Mouse (Mus musculus) G1E (cell line): ENCODE data around the gene Lrrc26. TPM values are rescaled to one million over a fixed set of nuclear protein-coding genes. Genes with fewer than 3 reads are reported as not detected.

Experiments
- ATAC-seq: 2 replicates; pipeline ENCODE4 v1.8.0; 2016; ENCODE audit warnings: mild to moderate bottlenecking; ENCODE audit not compliant: insufficient number of reproducible peaks, poor library complexity, low FRiP score, severe bottlenecking; ENCODE audit errors: extremely low read depth
- DNase-seq: peaks from one replicate; pipeline ENCODE4 v3.0.0; 2012; ENCODE audit warnings: low spot score
- H3K27me3 ChIP-seq: 2 replicates; pipeline ENCODE4 v1.6.1; 2012; ENCODE audit warnings: mild to moderate bottlenecking, low read length, inconsistent platforms; ENCODE audit not compliant: insufficient read depth
- H3K36me3 ChIP-seq: replicated peaks from 2 replicates; pipeline ENCODE3; 2012; ENCODE audit warnings: mild to moderate bottlenecking, inconsistent platforms
- H3K4me1 ChIP-seq: 2 replicates; pipeline ENCODE4 v1.6.1; 2012; ENCODE audit warnings: low read depth, low read length, inconsistent platforms, mixed read lengths; ENCODE audit not compliant: insufficient read depth
- H3K4me3 ChIP-seq: 2 replicates; pipeline ENCODE4 v1.5.1; 2012; ENCODE audit warnings: low read depth, mild to moderate bottlenecking, inconsistent platforms, low read length, moderate library complexity, mixed read lengths
- H3K9me3 ChIP-seq: replicated peaks from 2 replicates; pipeline ENCODE4 v1.6.1; 2012; ENCODE audit warnings: inconsistent platforms
- CTCF ChIP-seq: IDR thresholded peaks from 2 replicates; pipeline ENCODE4 v1.5.1; 2012; ENCODE audit warnings: low read depth, low read length, inconsistent platforms, mixed read lengths
- GATA1 ChIP-seq: IDR thresholded peaks from 2 replicates; pipeline ENCODE4 v1.6.1; 2012; ENCODE audit warnings: borderline replicate concordance, low read length, inconsistent platforms, mixed read lengths
- GATA2 ChIP-seq: IDR thresholded peaks from 2 replicates; pipeline ENCODE4 v1.6.1; 2012; ENCODE audit warnings: low read depth, low read length, inconsistent platforms, borderline replicate concordance
- POLR2AphosphoS5 ChIP-seq: IDR thresholded peaks from 2 replicates; pipeline ENCODE4 v1.6.1; 2012; ENCODE audit warnings: low read depth, low read length, inconsistent platforms; ENCODE audit not compliant: insufficient replicate concordance
- TAL1 ChIP-seq: conservative IDR thresholded peaks from 2 replicates; pipeline ENCODE4 v1.6.1; 2012; ENCODE audit warnings: low read depth, low read length, inconsistent platforms, mixed read lengths
- polyA plus RNA-seq: library from polyadenylated mRNA; stranded (reverse); fragments of >175 nt; gene quantifications from 2 replicates; pipeline ENCODE4 v1.2.3, GENCODE M21; 2012
- total RNA-seq, 2 experiments: library from RNA; stranded (forward) in 1 of 2; stranded (reverse) in 1 of 2; fragments of 200-1000 nt in 1 of 2; fragments of >200 nt in 1 of 2; fragmentation: Nextera tagmentation in 1 of 2; gene quantifications; 2 replicates each; pipeline ENCODE4 v1.2.3; 2014 to 2017

Lrrc26 gene
- total RNA-seq (2014; fragmentation: Nextera tagmentation) (not detected in 2 replicates), total RNA-seq (2017) (not detected in 2 replicates), polyA plus RNA-seq (not detected in 2 replicates)

DNA sequence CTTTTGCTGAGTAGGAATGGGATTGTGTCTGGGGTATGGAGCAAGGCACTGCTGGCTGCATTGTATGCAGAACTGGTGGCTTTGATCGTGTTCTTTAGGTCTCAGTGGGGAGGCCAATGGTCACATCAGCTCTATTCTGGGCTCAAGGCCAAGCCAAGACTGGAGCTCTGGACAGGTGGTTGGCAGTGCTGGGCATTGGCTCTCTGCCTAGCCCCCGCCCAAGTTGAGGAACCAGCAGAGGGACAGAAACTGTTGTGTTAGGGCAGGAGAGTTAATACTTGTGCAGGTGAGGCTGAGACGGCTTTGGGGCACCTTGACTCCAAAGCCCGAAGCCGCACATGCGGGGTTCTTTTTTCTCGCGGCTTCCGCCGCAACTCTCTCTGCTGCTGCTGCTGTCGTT is at the start of gene Lrrc26:
TSS of gene Lrrc26 (plus strand) at position 265 of the 400 bp plus-strand sequence.
- Histone ChIP-seq H3K9me3 (no peaks in the 10 kb centered on the region), H3K36me3 (peaks cover 24% of the 10 kb centered on the region), H3K27me3 (peaks cover 57% of the 10 kb centered on the region), H3K4me1 (peaks cover 26% of the 10 kb centered on the region), H3K4me3 (peak within 1 kb of the TSS; percentile 20; the same call in 1 of the 2 replicates)
- no peak for TF ChIP-seq GATA1
- no peak for TF ChIP-seq POLR2AphosphoS5
- TF ChIP-seq GATA2: no peak
- no peak for TF ChIP-seq CTCF
- no peak for TF ChIP-seq TAL1
- DNase-seq: no peak
- no peak for ATAC-seq

DNA sequence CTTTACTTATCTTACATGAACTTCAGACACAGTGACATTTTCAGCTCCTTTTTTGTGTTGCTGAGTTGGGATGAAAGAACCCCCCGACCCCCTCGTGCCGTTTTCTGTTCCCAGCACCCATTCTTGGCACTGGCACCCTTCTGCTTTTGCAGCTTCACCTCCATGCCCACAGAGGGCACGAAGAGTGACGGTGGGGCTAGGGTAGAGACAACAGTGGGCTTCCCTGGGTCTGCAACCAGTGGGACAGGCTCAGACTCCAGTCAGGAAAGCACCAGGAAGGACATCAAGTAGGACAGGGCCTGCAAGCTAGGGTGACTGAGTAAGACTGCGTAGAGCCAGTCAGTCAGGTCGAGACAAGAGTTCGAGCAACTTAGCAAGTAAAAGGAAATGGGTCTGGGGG is 49.4 kb upstream of the Lrrc26 start:
- no peak overlapping the region; the same call in 1 of the 2 replicates for H3K4me3 ChIP-seq
- ATAC-seq (no peak), DNase-seq (no peak)
- peaks cover 51% of the 10 kb centered on the region for H3K27me3 ChIP-seq
- peaks cover 87% of the 10 kb centered on the region for H3K4me1 ChIP-seq
- TF ChIP-seq CTCF (no peak), POLR2AphosphoS5 (no peak), GATA2 (no peak)
- H3K9me3 ChIP-seq: no peaks in the 10 kb centered on the region
- peaks cover 23% of the 10 kb centered on the region for H3K36me3 ChIP-seq

DNA sequence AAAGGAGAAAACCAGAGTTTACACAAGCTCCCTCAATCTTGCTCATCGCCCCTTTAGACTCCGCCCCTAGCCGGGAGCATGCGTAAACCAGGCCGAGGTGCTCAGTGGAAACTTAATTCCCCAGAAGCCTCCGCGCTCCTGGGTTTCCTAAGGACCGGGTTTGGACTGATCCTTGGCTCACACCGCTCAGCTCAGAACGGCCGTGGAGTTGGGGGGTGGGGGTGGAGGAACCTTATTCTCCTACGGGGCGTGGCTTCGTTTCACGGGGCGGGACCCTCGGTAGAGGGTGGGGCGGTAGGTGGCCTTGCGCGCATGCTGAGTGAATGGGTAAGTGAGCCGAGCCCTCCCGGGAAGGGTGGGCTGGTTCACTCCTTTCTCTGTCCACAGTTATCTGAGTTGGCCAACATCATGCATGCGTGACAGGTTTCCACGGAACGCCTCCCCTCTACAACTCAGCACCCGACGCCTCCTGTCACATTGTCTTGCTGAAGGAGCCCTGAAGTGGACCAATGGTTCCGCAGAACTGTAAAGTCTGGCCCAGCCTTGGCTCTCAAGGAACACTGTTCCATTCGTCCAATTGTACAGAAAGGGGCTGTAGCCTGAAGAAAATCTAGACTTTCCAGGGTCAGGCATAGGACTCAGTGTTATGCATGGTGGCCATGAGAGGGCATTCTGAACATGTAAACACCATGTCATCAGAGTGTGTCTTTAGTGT is 48.8 kb upstream of the Lrrc26 start:
- Histone ChIP-seq H3K9me3 (no peaks in the 10 kb centered on the region), H3K27me3 (peaks cover 49% of the 10 kb centered on the region), H3K4me1 (peaks cover 85% of the 10 kb centered on the region), H3K36me3 (peaks cover 29% of the 10 kb centered on the region), H3K4me3 (peak overlapping the region; percentile 69; the same call in 1 of the 2 replicates)
- TF ChIP-seq GATA1 (no peak), CTCF (no peak), TAL1 (no peak), GATA2 (no peak)
- peak; percentile 31; the same call in 1 of the 2 replicates for ATAC-seq
- no peak for DNase-seq

GRCm38 (mm10) chr2:25241438-25241775 is 48.3 kb upstream of the Lrrc26 start:
- Histone ChIP-seq H3K27me3 (peaks cover 45% of the 10 kb centered on the region), H3K9me3 (no peaks in the 10 kb centered on the region), H3K4me3 (peak overlapping the region; percentile 69; the same call in 1 of the 2 replicates), H3K36me3 (peaks cover 34% of the 10 kb centered on the region), H3K4me1 (peaks cover 84% of the 10 kb centered on the region)
- TF ChIP-seq POLR2AphosphoS5: no peak
- TF ChIP-seq TAL1: no peak
- TF ChIP-seq GATA2: no peak
- TF ChIP-seq CTCF: no peak
- TF ChIP-seq GATA1: no peak
- DNase-seq: no peak
- ATAC-seq: no peak

GRCm38 (mm10) chr2:25242101-25242506 is 47.6 kb upstream of the Lrrc26 start, which contains the start of the genes Rnf208 and Cysrt1:
Gene Rnf208 (plus strand): TSS chr2:25242255.
Gene Cysrt1 (minus strand): TSS chr2:25242452.
- no peak for TF ChIP-seq POLR2AphosphoS5
- no peak for TF ChIP-seq GATA1
- TF ChIP-seq GATA2: no peak
- TF ChIP-seq CTCF: no peak
- no peak for TF ChIP-seq TAL1
- DNase-seq (no peak), ATAC-seq (no peak)
- Histone ChIP-seq H3K4me3 (peak within 1 kb of the TSS; percentile 69), H3K4me1 (peaks cover 82% of the 10 kb centered on the region), H3K36me3 (peaks cover 41% of the 10 kb centered on the region), H3K9me3 (no peaks in the 10 kb centered on the region), H3K27me3 (peaks cover 43% of the 10 kb centered on the region)

DNA sequence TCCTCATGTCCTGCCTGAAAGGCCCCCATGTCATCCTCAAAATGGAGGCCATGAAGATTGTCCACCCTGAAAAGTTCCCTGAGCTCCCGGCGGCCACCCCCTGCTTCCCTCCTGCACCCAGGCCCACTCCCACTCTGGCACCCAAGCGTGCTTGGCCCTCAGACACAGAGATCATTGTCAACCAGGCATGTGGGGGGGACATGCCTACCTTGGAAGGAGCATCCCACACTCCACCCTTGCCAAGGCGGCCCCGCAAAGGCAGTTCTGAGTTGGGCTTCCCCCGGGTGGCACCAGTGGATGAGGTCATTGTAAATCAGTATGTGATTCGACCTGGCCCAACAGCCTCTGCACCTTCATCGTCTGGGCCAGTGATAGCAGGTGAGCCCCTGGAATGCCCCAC is 46.4 kb upstream of the Lrrc26 start:
- Histone ChIP-seq H3K9me3 (no peaks in the 10 kb centered on the region), H3K4me1 (peaks cover 73% of the 10 kb centered on the region), H3K27me3 (peaks cover 30% of the 10 kb centered on the region), H3K4me3 (no peak overlapping the region; the same call in 1 of the 2 replicates), H3K36me3 (peaks cover 54% of the 10 kb centered on the region)
- no peak for ATAC-seq
- TF ChIP-seq GATA2 (no peak), POLR2AphosphoS5 (no peak), GATA1 (no peak)
- DNase-seq: no peak

DNA sequence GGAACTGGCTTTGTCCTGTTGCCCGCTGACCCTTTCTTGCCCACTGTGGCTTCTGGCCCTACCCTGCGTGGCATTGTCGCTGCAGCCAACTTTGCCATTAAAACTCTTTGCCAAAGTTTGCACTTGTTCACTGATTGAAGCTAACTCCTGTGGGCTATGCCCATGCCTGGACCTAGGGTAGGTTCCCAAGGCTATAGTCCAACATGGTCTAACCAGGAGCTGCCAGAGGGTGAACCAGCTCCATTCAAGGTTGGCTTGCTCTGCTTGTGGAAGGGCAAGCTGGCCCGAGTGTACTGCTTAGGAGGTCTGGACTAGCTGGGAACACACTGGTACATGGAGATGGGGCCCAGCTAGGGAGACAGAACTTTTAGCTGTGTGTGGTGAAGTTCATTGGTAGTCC is 45.6 kb upstream of the Lrrc26 start:
- DNase-seq (no peak), ATAC-seq (no peak)
- peaks cover 68% of the 10 kb centered on the region for H3K4me1 ChIP-seq
- H3K27me3 ChIP-seq: peaks cover 25% of the 10 kb centered on the region
- peaks cover 62% of the 10 kb centered on the region for H3K36me3 ChIP-seq
- no peaks in the 10 kb centered on the region for H3K9me3 ChIP-seq
- TF ChIP-seq POLR2AphosphoS5 (no peak), CTCF (no peak), TAL1 (no peak), GATA2 (no peak), GATA1 (no peak)
- no peak overlapping the region for H3K4me3 ChIP-seq
